Mouse (Mus musculus) cerebellum, adult 2 months (tissue): ENCODE measurements around the gene 4930404N11Rik. TPM values are rescaled to one million over a fixed set of nuclear protein-coding genes. Genes with fewer than 3 reads are reported as not detected.

ENCODE experiments used
- DNase-seq, 2 experiments: peaks; one replicate each; pipeline ENCODE4 v3.0.0; 2021
- H3K27ac ChIP-seq: fragments of 200-500 bp; 2 replicates; pipeline ENCODE4 v1.5.1; 2012; ENCODE audit warnings: low read length, control low read depth, inconsistent platforms; ENCODE audit not compliant: insufficient read depth
- H3K27me3 ChIP-seq: fragments of 200-500 bp; 2 replicates; pipeline ENCODE4 v1.6.1; 2012; ENCODE audit warnings: inconsistent platforms, mild to moderate bottlenecking, low read length, moderate library complexity; ENCODE audit not compliant: control insufficient read depth, insufficient read depth
- H3K4me1 ChIP-seq: fragments of 200-500 bp; 2 replicates; pipeline ENCODE4 v1.6.1; 2011; ENCODE audit warnings: low read length; ENCODE audit not compliant: control insufficient read depth, insufficient read depth
- H3K4me3 ChIP-seq: fragments of 200-500 bp; replicated peaks from 2 replicates; pipeline ENCODE3; 2011; ENCODE audit warnings: mild to moderate bottlenecking, low read depth, low read length, control low read depth; ENCODE audit not compliant: insufficient read depth
- CTCF ChIP-seq: fragments of 200-500 bp; IDR thresholded peaks from 2 replicates; pipeline ENCODE4 v1.5.1; 2011; ENCODE audit warnings: low read depth, mild to moderate bottlenecking, control low read depth, low read length, moderate library complexity, borderline replicate concordance; ENCODE audit not compliant: insufficient read depth
- POLR2A ChIP-seq: fragments of 200-500 bp; IDR thresholded peaks from 2 replicates; pipeline ENCODE4 v1.6.1; 2011; ENCODE audit warnings: low read length, control low read depth, borderline replicate concordance; ENCODE audit not compliant: insufficient read depth
- WGBS: fragments of 180-500 bp; shearing (Covaris S2); methylation state at CpG from one replicate; pipeline ENCODE4 v1.1.7; 2018; 5-methylcytosine and 5-hydroxymethylcytosine counted together
- polyA plus RNA-seq: library from polyadenylated mRNA; depleted of rRNA; stranded (reverse); fragments of >200 nt; gene quantifications from 2 replicates; pipeline ENCODE4 v1.2.3, GENCODE M21; 2012

Gene 4930404N11Rik
- polyA plus RNA-seq, 1 experiment = 0.36 TPM

GRCm38 (mm10) chr10:81350351-81351063, 15.1 kb downstream of the 4930404N11Rik start, which contains the start of gene Hmg20b:
Gene Hmg20b, minus strand, starts transcription at chr10:81350480.
- no peaks in the 10 kb centered on the region for H3K27me3 ChIP-seq
- peak within 1 kb of the TSS; percentile 78 for H3K4me3 ChIP-seq
- under 1% methylated on average over 54 of the region's 54 CpGs for WGBS
- peak; percentile 100 for DNase-seq
- H3K4me1 ChIP-seq = peaks cover 6% of the 10 kb centered on the region; the same call in 1 of the 2 replicates
- peak within 1 kb of the TSS; percentile 65 for H3K27ac ChIP-seq
- TF ChIP-seq CTCF (peak; percentile 90; the same call in 1 of the 2 replicates), POLR2A (peak; percentile 41; the same call in 1 of the 2 replicates)

- Histone ChIP-seq H3K4me1 (peaks cover 6% of the 10 kb centered on the region; the same call in 1 of the 2 replicates), H3K4me3 (peak overlapping the region; percentile 72), H3K27ac (no peak overlapping the region), H3K27me3 (no peaks in the 10 kb centered on the region)
- TF ChIP-seq CTCF (no peak), POLR2A (no peak)
- 1% methylated on average over 29 of the region's 29 CpGs for WGBS
- DNase-seq = no peak
These were observed 15.7 kb downstream of the 4930404N11Rik start for GRCm38 (mm10) chr10:81349961-81350350.

GRCm38 (mm10) chr10:81349146-81349545, 16.5 kb downstream of the 4930404N11Rik start:
- DNase-seq = no peak
- WGBS = 11% methylated on average over 12 of the region's 12 CpGs
- Histone ChIP-seq H3K4me3 (no peak overlapping the region), H3K4me1 (peaks cover 6% of the 10 kb centered on the region; the same call in 1 of the 2 replicates), H3K27ac (no peak overlapping the region), H3K27me3 (no peaks in the 10 kb centered on the region)
- TF ChIP-seq CTCF = no peak
- TF ChIP-seq POLR2A = no peak

- Histone ChIP-seq H3K4me1 (peaks cover 6% of the 10 kb centered on the region), H3K27me3 (no peaks in the 10 kb centered on the region; the same call in 1 of the 2 replicates), H3K27ac (no peak overlapping the region), H3K4me3 (no peak overlapping the region)
- no peak for DNase-seq
- TF ChIP-seq CTCF (no peak), POLR2A (no peak)
- WGBS = 28% methylated on average over 55 of the region's 55 CpGs
These were observed 19.1 kb downstream of the 4930404N11Rik start for GRCm38 (mm10) chr10:81346453-81347067.

- TF ChIP-seq POLR2A (no peak), CTCF (no peak)
- no peaks in the 10 kb centered on the region; the same call in 1 of the 2 replicates for H3K27me3 ChIP-seq
- H3K4me1 ChIP-seq = peaks cover 6% of the 10 kb centered on the region
- no peak overlapping the region for H3K4me3 ChIP-seq
- no peak for DNase-seq
- 87% methylated on average over 4 of the region's 4 CpGs for WGBS
- no peak overlapping the region for H3K27ac ChIP-seq
These were observed 20.5 kb downstream of the 4930404N11Rik start for GRCm38 (mm10) chr10:81345162-81345534.

GRCm38 (mm10) chr10:81344421-81345161, 21.0 kb downstream of the 4930404N11Rik start:
- no peaks in the 10 kb centered on the region; the same call in 1 of the 2 replicates for H3K27me3 ChIP-seq
- H3K4me1 ChIP-seq = peaks cover 3% of the 10 kb centered on the region
- H3K4me3 ChIP-seq = no peak overlapping the region
- no peak overlapping the region for H3K27ac ChIP-seq
- DNase-seq = no peak
- TF ChIP-seq CTCF (peak; percentile 39; the same call in 1 of the 2 replicates), POLR2A (no peak)
- 37% methylated on average over 8 of the region's 8 CpGs for WGBS

- no peak within 1 kb of the TSS for H3K27ac ChIP-seq
- no peaks in the 10 kb centered on the region; the same call in 1 of the 2 replicates for H3K27me3 ChIP-seq
- DNase-seq = no peak
- TF ChIP-seq CTCF (no peak), POLR2A (no peak)
- 6% methylated on average over 62 of the region's 67 CpGs for WGBS
- H3K4me1 ChIP-seq = no peaks in the 10 kb centered on the region; the same call in 1 of the 2 replicates
- H3K4me3 ChIP-seq = no peak within 1 kb of the TSS
These were observed 22.7 kb downstream of the 4930404N11Rik start, which contains the start of gene Gipc3 for GRCm38 (mm10) chr10:81342686-81343505. Gene Gipc3, minus strand, starts transcription at chr10:81343266.
